Mouse (Mus musculus): Measurements from ENCODE around the gene Slc10a4. TPM values are rescaled to one million over a fixed set of nuclear protein-coding genes. Genes with fewer than 3 reads are reported as not detected.
"Not testable (repeated sequence)": the region's sequence is repeated elsewhere in the genome, so short reads cannot be mapped to it uniquely, and the experiment has no call there.

Slc10a4 gene
- polyA plus RNA-seq, 1 experiment from 2014 or later, result 16.4 TPM

DNA sequence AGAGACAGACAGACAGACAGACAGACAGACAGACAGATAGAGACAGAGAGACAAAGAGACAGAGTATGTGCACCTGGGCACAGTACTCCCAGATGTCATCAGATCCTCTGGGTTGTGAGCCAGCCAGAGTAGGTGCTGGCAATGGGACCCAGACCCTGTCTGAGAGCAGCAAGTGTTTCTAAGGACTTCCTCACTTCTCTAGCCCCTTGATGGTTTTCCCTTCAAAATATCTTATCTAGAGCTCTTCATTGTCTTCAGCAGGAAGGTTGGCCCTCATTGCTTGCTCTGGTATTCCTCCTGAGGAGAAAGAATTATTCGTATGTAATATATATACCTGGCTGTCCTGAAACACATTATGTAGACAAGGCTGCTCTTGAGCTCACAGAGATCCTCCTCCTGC lies 14.2 kb upstream of the Slc10a4 start:
- ATAC-seq (ENCODE audit: low FRiP score, low read depth), result no peak
- 83% methylated on average over 1 of the region's 1 CpGs for WGBS

DNA sequence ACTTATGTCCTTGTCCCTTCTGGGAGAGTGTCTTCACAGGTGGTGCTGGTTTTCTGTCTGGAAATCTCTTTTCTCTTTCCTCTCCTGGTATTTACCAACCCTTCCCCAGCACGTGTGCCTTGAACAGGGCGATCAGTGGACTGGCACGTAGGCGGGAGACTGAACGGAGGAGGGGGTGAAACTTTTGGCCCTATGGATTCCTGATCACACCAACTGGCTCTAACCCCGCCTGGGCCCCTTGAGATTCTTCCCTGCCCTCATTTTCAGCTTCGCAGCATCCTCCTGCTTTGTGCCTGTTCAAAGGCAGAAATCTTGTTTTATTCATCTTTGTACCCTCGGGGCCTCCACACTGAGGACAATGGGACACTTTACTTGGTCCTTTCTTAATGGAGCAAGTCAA lies 12.3 kb upstream of the Slc10a4 start:
- no peak overlapping the region; the same call in 1 of the 2 replicates for H3K27ac ChIP-seq (replicated peaks)

More for the DNA sequence above, 14.2 kb upstream of the Slc10a4 start:
- no peak overlapping the region for H3K4me2 ChIP-seq (replicated peaks)
- no peaks in the 10 kb centered on the region for H3K36me3 ChIP-seq
- H3K27ac ChIP-seq (replicated peaks), result no peak overlapping the region
- H3K9ac ChIP-seq (replicated peaks), result no peak overlapping the region
- H3K4me1 ChIP-seq, result peaks cover 18% of the 10 kb centered on the region
- no peak overlapping the region for H3K4me3 ChIP-seq
- H3K9me3 ChIP-seq, result no peaks in the 10 kb centered on the region
- no peaks in the 10 kb centered on the region for H3K27me3 ChIP-seq

GRCm38 (mm10) chr5:72994928-72995327 lies 11.8 kb upstream of the Slc10a4 start:
- Histone ChIP-seq H3K27ac (replicated peaks) (no peak overlapping the region), H3K4me2 (replicated peaks) (no peak overlapping the region), H3K36me3 (no peaks in the 10 kb centered on the region), H3K27me3 (no peaks in the 10 kb centered on the region), H3K9me3 (no peaks in the 10 kb centered on the region), H3K4me1 (peaks cover 17% of the 10 kb centered on the region), H3K9ac (replicated peaks) (no peak overlapping the region), H3K4me3 (no peak overlapping the region)
- ATAC-seq (ENCODE audit: low FRiP score, low read depth), result no peak
- WGBS, result 65% methylated on average over 2 of the region's 2 CpGs

More for the DNA sequence above, 12.3 kb upstream of the Slc10a4 start:
- no peak overlapping the region for H3K4me3 ChIP-seq
- H3K9ac ChIP-seq (replicated peaks), result no peak overlapping the region
- no peaks in the 10 kb centered on the region for H3K36me3 ChIP-seq
- no peak overlapping the region for H3K4me2 ChIP-seq (replicated peaks)
- no peaks in the 10 kb centered on the region for H3K9me3 ChIP-seq
- ATAC-seq (ENCODE audit: low FRiP score, low read depth), result peak; percentile 49; the same call in 1 of the 2 replicates
- H3K4me1 ChIP-seq, result peaks cover 18% of the 10 kb centered on the region
- no peaks in the 10 kb centered on the region for H3K27me3 ChIP-seq
- WGBS, result 31% methylated on average over 8 of the region's 8 CpGs

DNA sequence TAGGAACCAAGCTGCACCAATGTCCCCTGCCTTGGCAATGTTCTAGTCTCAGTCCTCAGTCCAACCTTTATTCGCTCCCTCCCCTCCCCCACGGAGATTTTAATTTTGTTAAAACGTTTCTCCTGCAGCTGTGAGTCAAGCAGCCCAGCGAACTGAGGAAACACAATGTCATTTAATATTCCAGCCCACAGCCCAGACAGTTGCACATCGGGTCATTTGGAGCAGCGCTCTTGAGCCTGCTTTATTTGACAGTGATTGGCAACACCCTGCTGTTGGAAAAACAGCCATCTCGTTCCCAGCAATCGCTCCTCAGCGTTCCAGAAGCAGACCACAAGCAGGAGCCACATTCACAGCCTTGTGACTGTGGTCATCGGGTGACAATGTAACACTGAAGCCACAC lies 11.3 kb upstream of the Slc10a4 start:
- peaks cover 14% of the 10 kb centered on the region for H3K4me1 ChIP-seq
- 31% methylated on average over 10 of the region's 10 CpGs for WGBS
- peak overlapping the region; percentile 19 for H3K4me2 ChIP-seq (replicated peaks)
- no peak overlapping the region for H3K4me3 ChIP-seq
- H3K27me3 ChIP-seq, result no peaks in the 10 kb centered on the region
- no peak overlapping the region for H3K9ac ChIP-seq (replicated peaks)
- peak; percentile 54; the same call in 1 of the 2 replicates for ATAC-seq (ENCODE audit: low FRiP score, low read depth)
- H3K27ac ChIP-seq (replicated peaks), result peak overlapping the region; percentile 58; the same call in 1 of the 2 replicates
- H3K9me3 ChIP-seq, result no peaks in the 10 kb centered on the region
- H3K36me3 ChIP-seq, result no peaks in the 10 kb centered on the region

DNA sequence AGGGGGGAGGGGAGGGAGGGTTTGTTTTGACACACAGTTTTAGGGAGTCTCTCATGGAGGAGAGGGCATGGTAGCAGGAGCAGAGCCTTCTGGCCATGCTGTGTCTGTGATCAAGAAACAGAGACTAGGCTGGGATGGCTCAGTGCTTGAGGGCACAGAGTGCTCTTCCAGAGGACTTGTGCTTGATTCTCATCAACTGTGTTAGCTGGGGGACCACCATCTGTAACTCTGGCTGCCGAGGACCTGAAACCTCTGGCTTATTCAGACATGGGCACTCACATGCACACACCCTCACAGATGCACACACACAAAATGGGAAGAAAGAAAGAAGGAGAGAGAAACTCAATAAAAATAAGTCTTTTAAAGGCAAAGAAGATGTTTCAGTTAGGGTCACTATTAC lies 8.1 kb upstream of the Slc10a4 start:
- H3K9me3 ChIP-seq; H3K36me3 ChIP-seq; H3K27ac ChIP-seq (replicated peaks); H3K4me3 ChIP-seq; H3K27me3 ChIP-seq; H3K4me2 ChIP-seq (replicated peaks); H3K9ac ChIP-seq (replicated peaks); ATAC-seq (ENCODE audit: low FRiP score, low read depth): not testable (repeated sequence)
- peaks cover 14% of the 10 kb centered on the region for H3K4me1 ChIP-seq
- WGBS, result 91% methylated on average over 1 of the region's 1 CpGs

DNA sequence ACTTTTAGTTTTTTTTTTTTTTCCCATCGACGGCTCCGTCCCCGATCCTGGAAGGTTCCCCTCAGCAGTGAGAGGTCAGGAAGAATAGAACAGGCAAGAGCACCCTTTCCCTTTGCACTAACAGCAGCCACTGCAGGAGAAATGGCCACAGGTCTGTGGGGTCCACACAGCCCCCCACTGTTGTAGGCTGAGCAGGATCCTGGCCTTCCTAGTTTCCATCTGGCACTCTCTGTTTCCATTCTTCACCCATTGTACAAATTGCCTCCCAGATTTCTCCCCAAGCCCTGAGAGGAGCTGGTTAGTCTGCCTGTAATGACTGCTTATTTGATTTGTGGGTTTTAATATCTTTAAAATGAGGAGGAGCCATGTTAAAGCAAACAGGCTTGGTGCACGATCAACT lies 2.6 kb upstream of the Slc10a4 start:
- no peak for ATAC-seq (ENCODE audit: low FRiP score, low read depth)
- Histone ChIP-seq H3K9me3 (no peaks in the 10 kb centered on the region), H3K9ac (replicated peaks) (no peak overlapping the region), H3K36me3 (no peaks in the 10 kb centered on the region), H3K4me1 (peaks cover 7% of the 10 kb centered on the region; the same call in 1 of the 2 replicates), H3K27ac (replicated peaks) (no peak overlapping the region), H3K27me3 (peaks cover 34% of the 10 kb centered on the region), H3K4me3 (no peak overlapping the region), H3K4me2 (replicated peaks) (no peak overlapping the region)
- WGBS, result 82% methylated on average over 5 of the region's 5 CpGs

- Histone ChIP-seq H3K27me3 (peaks cover 37% of the 10 kb centered on the region), H3K36me3 (no peaks in the 10 kb centered on the region), H3K4me1 (peaks cover 7% of the 10 kb centered on the region; the same call in 1 of the 2 replicates), H3K9ac (replicated peaks) (peak overlapping the region; percentile 48; the same call in 1 of the 2 replicates), H3K9me3 (no peaks in the 10 kb centered on the region), H3K4me2 (replicated peaks) (peak overlapping the region; percentile 52), H3K27ac (replicated peaks) (no peak overlapping the region), H3K4me3 (peak overlapping the region; percentile 40)
- WGBS, result 47% methylated on average over 5 of the region's 5 CpGs
- no peak; the same call in 1 of the 2 replicates for ATAC-seq (ENCODE audit: low FRiP score, low read depth)
Observed at GRCm38 (mm10) chr5:73007582-73007959, 888 bp downstream of the Slc10a4 start.

DNA sequence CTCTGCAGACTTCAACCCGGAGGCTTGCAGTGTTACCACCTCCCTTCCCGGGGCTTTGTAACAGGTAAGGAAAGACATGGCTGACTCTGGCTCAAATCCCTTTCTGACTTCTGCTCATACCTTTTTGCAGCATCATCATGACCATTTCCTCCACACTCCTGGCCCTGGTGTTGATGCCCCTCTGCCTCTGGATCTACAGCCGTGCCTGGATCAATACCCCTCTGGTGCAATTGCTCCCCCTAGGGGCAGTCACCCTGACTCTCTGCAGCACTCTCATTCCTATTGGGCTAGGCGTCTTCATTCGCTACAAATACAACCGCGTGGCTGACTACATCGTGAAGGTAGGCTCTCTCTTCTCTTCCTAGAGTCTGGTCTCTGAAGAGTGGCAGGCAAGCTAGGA lies 1.5 kb downstream of the Slc10a4 start:
- not testable (repeated sequence) for H3K36me3 ChIP-seq; H3K9me3 ChIP-seq; H3K4me1 ChIP-seq; H3K9ac ChIP-seq (replicated peaks); H3K4me2 ChIP-seq (replicated peaks); H3K27ac ChIP-seq (replicated peaks); ATAC-seq (ENCODE audit: low FRiP score, low read depth); H3K4me3 ChIP-seq
- 48% methylated on average over 8 of the region's 8 CpGs for WGBS
- peaks cover 44% of the 10 kb centered on the region for H3K27me3 ChIP-seq

DNA sequence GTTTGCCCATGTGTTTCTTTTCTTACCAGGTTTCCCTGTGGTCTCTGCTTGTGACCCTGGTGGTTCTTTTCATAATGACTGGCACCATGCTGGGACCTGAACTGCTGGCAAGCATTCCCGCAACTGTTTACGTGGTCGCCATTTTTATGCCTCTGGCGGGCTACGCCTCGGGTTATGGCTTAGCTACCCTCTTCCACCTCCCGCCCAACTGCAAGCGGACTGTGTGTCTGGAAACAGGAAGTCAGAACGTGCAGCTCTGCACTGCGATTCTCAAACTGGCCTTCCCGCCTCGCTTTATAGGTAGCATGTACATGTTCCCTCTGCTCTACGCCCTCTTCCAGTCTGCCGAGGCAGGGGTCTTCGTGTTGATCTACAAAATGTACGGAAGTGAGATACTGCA lies 5.1 kb downstream of the Slc10a4 start:
- not testable (repeated sequence) for ATAC-seq (ENCODE audit: low FRiP score, low read depth); H3K4me3 ChIP-seq; H3K9ac ChIP-seq (replicated peaks); H3K36me3 ChIP-seq; H3K4me2 ChIP-seq (replicated peaks); H3K4me1 ChIP-seq; H3K27ac ChIP-seq (replicated peaks); H3K9me3 ChIP-seq
- WGBS, result 94% methylated on average over 16 of the region's 16 CpGs
- peaks cover 50% of the 10 kb centered on the region for H3K27me3 ChIP-seq

GRCm38 (mm10) chr5:73012884-73013610 lies 6.4 kb downstream of the Slc10a4 start:
- peak; percentile 72 for ATAC-seq (ENCODE audit: low FRiP score, low read depth)
- H3K9me3 ChIP-seq; H3K9ac ChIP-seq (replicated peaks); H3K27ac ChIP-seq (replicated peaks); H3K36me3 ChIP-seq; H3K4me1 ChIP-seq: not testable (repeated sequence)
- peak overlapping the region; percentile 44 for H3K4me3 ChIP-seq
- peaks cover 38% of the 10 kb centered on the region for H3K27me3 ChIP-seq
- WGBS, result 22% methylated on average over 23 of the region's 27 CpGs
- peak overlapping the region; percentile 65 for H3K4me2 ChIP-seq (replicated peaks)

DNA sequence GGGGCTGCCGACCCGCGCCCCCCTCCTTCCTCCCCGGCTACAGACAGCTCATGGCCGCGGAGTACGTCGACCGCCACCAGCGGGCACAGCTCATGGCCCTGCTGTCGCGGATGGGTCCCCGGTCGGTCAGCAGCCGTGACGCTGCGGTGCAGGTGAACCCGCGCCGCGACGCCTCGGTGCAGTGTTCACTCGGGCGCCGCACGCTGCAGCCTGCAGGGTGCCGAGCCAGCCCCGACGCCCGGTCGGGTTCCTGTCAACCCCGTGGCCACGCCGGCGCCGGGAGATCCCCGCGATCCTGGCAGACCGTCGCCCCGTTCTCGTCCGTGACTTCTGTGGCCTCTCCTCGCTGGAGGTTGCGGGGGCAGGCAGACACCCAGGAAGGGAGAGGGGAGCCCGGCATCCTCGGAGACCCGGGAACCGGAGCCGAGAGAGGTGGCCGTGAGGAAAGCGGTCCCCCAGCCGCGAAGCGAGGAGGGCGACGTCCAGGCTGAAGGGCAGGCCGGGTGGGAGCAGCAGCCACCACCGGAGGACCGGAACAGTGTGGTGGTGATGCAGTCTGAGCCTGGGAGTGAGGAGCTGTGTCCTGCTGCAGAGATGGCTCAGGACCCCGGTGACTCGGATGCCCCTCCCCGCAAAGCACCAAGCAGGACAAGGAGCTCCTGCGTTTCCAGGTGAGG lies 7.1 kb downstream of the Slc10a4 start:
- Histone ChIP-seq H3K9ac (replicated peaks) (peak overlapping the region; percentile 53), H3K27me3 (peaks cover 31% of the 10 kb centered on the region), H3K4me2 (replicated peaks) (peak overlapping the region; percentile 65), H3K4me3 (peak overlapping the region; percentile 44)
- not testable (repeated sequence) for H3K27ac ChIP-seq (replicated peaks); H3K4me1 ChIP-seq; H3K9me3 ChIP-seq; H3K36me3 ChIP-seq
- ATAC-seq (ENCODE audit: low FRiP score, low read depth), result peak; percentile 84
- WGBS, result 2% methylated on average over 51 of the region's 65 CpGs

GRCm38 (mm10) chr5:73014745-73015144 lies 8.1 kb downstream of the Slc10a4 start:
- H3K4me3 ChIP-seq, result no peak overlapping the region
- no peaks in the 10 kb centered on the region for H3K36me3 ChIP-seq
- no peak for ATAC-seq (ENCODE audit: low FRiP score, low read depth)
- no peak overlapping the region for H3K4me2 ChIP-seq (replicated peaks)
- H3K4me1 ChIP-seq, result peaks cover 5% of the 10 kb centered on the region
- H3K9me3 ChIP-seq, result no peaks in the 10 kb centered on the region
- 49% methylated on average over 9 of the region's 9 CpGs for WGBS
- H3K27me3 ChIP-seq, result peaks cover 27% of the 10 kb centered on the region
- no peak overlapping the region for H3K9ac ChIP-seq (replicated peaks)
- no peak overlapping the region for H3K27ac ChIP-seq (replicated peaks)
